Mouse (Mus musculus) intestine, postnatal 0 days (tissue): ENCODE measurements at regions not wholly inside any gene's neighbourhood (a gene's known extent, or its start where the extent isn't known, plus 50 kb on each side); places are given as distances from the start of the nearest gene placed in this dataset.
A peak's percentile ranks its signal among the peaks of the same experiment; 100 is the strongest.

Experiments used
- ATAC-seq: fragments of 200-750 bp; cut with Nextera tagmentation; 2 replicates; pipeline ENCODE4 v1.8.0; 2017; ENCODE audit warnings: mild to moderate bottlenecking, moderate TSS enrichment, moderate library complexity
- H3K27ac ChIP-seq: fragments of 300-500 bp; sonication (generic); 2 replicates; pipeline ENCODE4 v1.5.1; 2014; ENCODE audit warnings: mild to moderate bottlenecking, low read depth, low read length, moderate library complexity
- H3K27me3 ChIP-seq: fragments of 300-500 bp; sonication (generic); replicated peaks from 2 replicates; pipeline ENCODE4 v1.6.1; 2014; ENCODE audit warnings: low read length, mixed read lengths; ENCODE audit not compliant: control insufficient read depth, insufficient read depth
- H3K36me3 ChIP-seq: fragments of 300-500 bp; sonication (generic); 2 replicates; pipeline ENCODE4 v1.6.1; 2014; ENCODE audit warnings: mild to moderate bottlenecking, moderate library complexity; ENCODE audit not compliant: control insufficient read depth, insufficient read depth
- H3K4me1 ChIP-seq: fragments of 300-500 bp; sonication (generic); replicated peaks from 2 replicates; pipeline ENCODE4 v1.6.1; 2014; ENCODE audit warnings: antibody characterized with exemption, low read length, mixed read lengths; ENCODE audit not compliant: control insufficient read depth, insufficient read depth
- H3K4me2 ChIP-seq: fragments of 300-500 bp; sonication (generic); replicated peaks from 2 replicates; pipeline ENCODE4 v1.6.1; 2014; ENCODE audit warnings: low read depth, mild to moderate bottlenecking, moderate library complexity
- H3K4me3 ChIP-seq: fragments of 300-500 bp; sonication (generic); 2 replicates; pipeline ENCODE4 v1.5.1; 2014; ENCODE audit warnings: low read depth, low read length
- H3K9ac ChIP-seq: fragments of 300-500 bp; sonication (generic); 2 replicates; pipeline ENCODE4 v1.6.1; 2014; ENCODE audit warnings: mild to moderate bottlenecking, low read depth, low read length
- H3K9me3 ChIP-seq: fragments of 300-500 bp; sonication (generic); 2 replicates; pipeline ENCODE4 v1.6.1; 2016; ENCODE audit warnings: mixed run types; ENCODE audit not compliant: control insufficient read depth
- CTCF ChIP-seq: sonication (generic); IDR thresholded peaks from 2 replicates; pipeline ENCODE4 v1.5.1; 2016; ENCODE audit warnings: low read depth, mild to moderate bottlenecking, control low read depth, antibody characterized with exemption, moderate library complexity
- WGBS: fragments of 180-500 bp; shearing (Covaris S2); extraction: QIAGEN DNeasy Blood & Tissue Kit; methylation state at CpG from one replicate; pipeline ENCODE4 v1.1.7; 2014; 5-methylcytosine and 5-hydroxymethylcytosine counted together

GRCm38 (mm10) chr10:19485537-19486135, 106.1 kb upstream of the Ifngr1 start:
- Histone ChIP-seq H3K4me2 (no peak overlapping the region), H3K36me3 (no peaks in the 10 kb centered on the region), H3K4me1 (no peaks in the 10 kb centered on the region), H3K9me3 (no peaks in the 10 kb centered on the region), H3K27me3 (no peaks in the 10 kb centered on the region), H3K9ac (no peak overlapping the region), H3K27ac (no peak overlapping the region), H3K4me3 (no peak overlapping the region)
- ATAC-seq = no peak
- TF ChIP-seq CTCF = no peak
- WGBS = 68% methylated on average over 15 of the region's 15 CpGs

GRCm38 (mm10) chr10:19490500-19490899, 101.2 kb upstream of the Ifngr1 start:
- Histone ChIP-seq H3K27me3 (no peaks in the 10 kb centered on the region), H3K4me3 (no peak overlapping the region), H3K27ac (no peak overlapping the region), H3K4me2 (no peak overlapping the region), H3K4me1 (no peaks in the 10 kb centered on the region; the same call in 1 of the 2 replicates), H3K9me3 (no peaks in the 10 kb centered on the region), H3K36me3 (no peaks in the 10 kb centered on the region), H3K9ac (no peak overlapping the region)
- WGBS = 39% methylated on average over 8 of the region's 8 CpGs
- no peak for ATAC-seq
- TF ChIP-seq CTCF = no peak

- WGBS = 52% methylated on average over 21 of the region's 21 CpGs
- ATAC-seq = no peak
Measured at GRCm38 (mm10) chr10:19491513-19492380, 100.0 kb upstream of the Ifngr1 start.

GRCm38 (mm10) chr10:19494461-19495105, 97.2 kb upstream of the Ifngr1 start:
- no peak overlapping the region for H3K9ac ChIP-seq

More at GRCm38 (mm10) chr10:19491513-19492380, 100.0 kb upstream of the Ifngr1 start:
- peak; percentile 73 for TF ChIP-seq CTCF
- Histone ChIP-seq H3K27me3 (no peaks in the 10 kb centered on the region), H3K9ac (no peak overlapping the region), H3K4me2 (no peak overlapping the region), H3K4me3 (no peak overlapping the region), H3K4me1 (no peaks in the 10 kb centered on the region; the same call in 1 of the 2 replicates), H3K27ac (no peak overlapping the region), H3K36me3 (no peaks in the 10 kb centered on the region), H3K9me3 (no peaks in the 10 kb centered on the region)

GRCm38 (mm10) chr10:19498112-19498511, 93.6 kb upstream of the Ifngr1 start:
- Histone ChIP-seq H3K4me2 (no peak overlapping the region), H3K4me3 (no peak overlapping the region), H3K9me3 (no peaks in the 10 kb centered on the region), H3K27me3 (no peaks in the 10 kb centered on the region), H3K9ac (no peak overlapping the region), H3K36me3 (no peaks in the 10 kb centered on the region), H3K27ac (no peak overlapping the region), H3K4me1 (no peaks in the 10 kb centered on the region; the same call in 1 of the 2 replicates)
- TF ChIP-seq CTCF = no peak
- WGBS = 90% methylated on average over 4 of the region's 4 CpGs
- no peak for ATAC-seq

More at GRCm38 (mm10) chr10:19494461-19495105, 97.2 kb upstream of the Ifngr1 start:
- no peak for ATAC-seq
- Histone ChIP-seq H3K27me3 (no peaks in the 10 kb centered on the region), H3K4me1 (no peaks in the 10 kb centered on the region; the same call in 1 of the 2 replicates), H3K36me3 (no peaks in the 10 kb centered on the region), H3K9me3 (no peaks in the 10 kb centered on the region), H3K27ac (no peak overlapping the region), H3K4me3 (no peak overlapping the region), H3K4me2 (peak overlapping the region; percentile 7; the same call in 1 of the 2 replicates)
- WGBS = 18% methylated on average over 9 of the region's 9 CpGs
- TF ChIP-seq CTCF = no peak

- no peak for TF ChIP-seq CTCF
- WGBS = 82% methylated on average over 4 of the region's 4 CpGs
- no peaks in the 10 kb centered on the region for H3K27me3 ChIP-seq
- no peak overlapping the region for H3K9ac ChIP-seq
- H3K4me2 ChIP-seq = no peak overlapping the region
- no peak overlapping the region for H3K4me3 ChIP-seq
- no peak for ATAC-seq
- no peaks in the 10 kb centered on the region for H3K9me3 ChIP-seq
- H3K27ac ChIP-seq = no peak overlapping the region
- H3K36me3 ChIP-seq = no peaks in the 10 kb centered on the region
- no peaks in the 10 kb centered on the region for H3K4me1 ChIP-seq
Measured at GRCm38 (mm10) chr10:19502874-19503273, 88.9 kb upstream of the Ifngr1 start.
